Mouse (Mus musculus): ENCODE results near the gene AI182371.

GRCm38 (mm10) chr2:35100529-35100928 is 814 bp downstream of the AI182371 start:
- TF ChIP-seq CTCF (conservative IDR thresholded peaks at IDR 0.05; ENCODE audit: low read length) = no peak
- no peak for TF ChIP-seq NANOG (IDR thresholded peaks at IDR 0.05; ENCODE audit: borderline replicate concordance, low read length)
